Mouse (Mus musculus): ENCODE measurements at regions not wholly inside any gene's neighbourhood (a gene's known extent, or its start where the extent isn't known, plus 50 kb on each side); places are given as distances from the start of the nearest gene placed in this dataset. TPM values are rescaled to one million over a fixed set of nuclear protein-coding genes. Genes with fewer than 3 reads are reported as not detected.

DNA sequence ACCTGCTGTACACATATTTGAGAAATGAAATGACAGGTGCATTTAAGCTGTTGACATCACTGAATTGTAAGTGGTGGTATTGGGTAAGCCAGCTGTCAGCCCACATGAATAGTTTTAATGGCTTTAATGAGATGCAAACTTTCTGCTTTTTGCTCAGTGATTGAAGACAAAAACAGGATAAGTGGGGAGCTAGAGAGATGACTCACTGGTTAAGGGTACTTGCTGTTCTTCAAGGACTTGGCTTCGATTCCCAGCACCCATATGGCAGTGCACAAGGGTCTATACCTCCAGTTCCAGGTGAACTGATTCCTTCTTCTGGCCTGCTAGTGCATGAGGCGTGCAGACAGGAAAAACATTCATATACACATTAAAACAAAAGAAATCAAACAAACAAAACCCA, 162.7 kb upstream of the Pex5l start:
- H3K9me3 ChIP-seq (ENCODE audit: control insufficient read depth, low read length): no peaks in the 10 kb centered on the region
- H3K9ac ChIP-seq (ENCODE audit: low read length): no peak overlapping the region
- DNase-seq (ENCODE audit: low spot score) (no peak), ATAC-seq (ENCODE audit: low FRiP score, low TSS enrichment) (no peak)
- H3K27me3 ChIP-seq (ENCODE audit: control insufficient read depth, insufficient read depth, low read length): no peaks in the 10 kb centered on the region
- no peaks in the 10 kb centered on the region for H3K36me3 ChIP-seq (ENCODE audit: control insufficient read depth, insufficient read depth, low read length)
- TF ChIP-seq CTCF (IDR thresholded peaks at IDR 0.05; ENCODE audit: low read depth) (no peak), EP300 (optimal IDR thresholded peaks at IDR 0.05) (no peak)
- no peak overlapping the region for H3K4me2 ChIP-seq (replicated peaks; ENCODE audit: low read depth)
- 67% methylated on average over 2 of the region's 2 CpGs for WGBS
- H3K4me1 ChIP-seq (replicated peaks; ENCODE audit: control insufficient read depth, insufficient read depth): no peaks in the 10 kb centered on the region
- no peak overlapping the region for H3K27ac ChIP-seq (replicated peaks)
- H3K4me3 ChIP-seq (ENCODE audit: low read depth, low read length): no peak overlapping the region

DNA sequence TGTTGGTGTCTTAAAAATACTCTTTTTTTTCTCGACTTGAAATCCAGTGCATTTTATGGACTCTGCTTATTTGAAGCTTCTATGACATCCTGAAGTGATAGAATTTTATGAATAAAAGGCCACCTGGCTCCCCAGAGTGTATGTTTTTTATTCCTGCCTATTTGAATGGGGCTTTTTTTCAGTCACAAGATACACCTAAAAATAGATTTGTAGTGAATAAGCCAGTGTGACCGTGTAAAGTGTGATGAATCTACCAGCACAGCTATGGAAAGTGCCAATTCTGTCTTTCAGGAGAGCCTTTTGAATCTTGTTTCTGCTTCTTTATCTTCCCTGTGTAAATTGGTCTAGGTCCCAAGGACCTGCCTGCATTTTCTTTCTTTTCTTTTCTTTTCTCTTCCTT, 119.8 kb upstream of the Pex5l start:
- H3K4me1 ChIP-seq (replicated peaks; ENCODE audit: control insufficient read depth, insufficient read depth): no peaks in the 10 kb centered on the region
- H3K36me3 ChIP-seq (ENCODE audit: control insufficient read depth, insufficient read depth, low read length): no peaks in the 10 kb centered on the region
- TF ChIP-seq EP300 (optimal IDR thresholded peaks at IDR 0.05) (no peak), CTCF (IDR thresholded peaks at IDR 0.05; ENCODE audit: low read depth) (no peak)
- DNase-seq (ENCODE audit: low spot score) (no peak), ATAC-seq (ENCODE audit: low FRiP score, low TSS enrichment) (no peak)
- H3K27ac ChIP-seq (replicated peaks): no peak overlapping the region
- no peak overlapping the region for H3K4me3 ChIP-seq (ENCODE audit: low read depth, low read length)
- no peaks in the 10 kb centered on the region for H3K27me3 ChIP-seq (ENCODE audit: control insufficient read depth, insufficient read depth, low read length)
- no peak overlapping the region for H3K9ac ChIP-seq (ENCODE audit: low read length)
- WGBS: 51% methylated on average over 2 of the region's 2 CpGs
- H3K4me2 ChIP-seq (replicated peaks; ENCODE audit: low read depth): no peak overlapping the region
- H3K9me3 ChIP-seq (ENCODE audit: control insufficient read depth, low read length): no peaks in the 10 kb centered on the region

DNA sequence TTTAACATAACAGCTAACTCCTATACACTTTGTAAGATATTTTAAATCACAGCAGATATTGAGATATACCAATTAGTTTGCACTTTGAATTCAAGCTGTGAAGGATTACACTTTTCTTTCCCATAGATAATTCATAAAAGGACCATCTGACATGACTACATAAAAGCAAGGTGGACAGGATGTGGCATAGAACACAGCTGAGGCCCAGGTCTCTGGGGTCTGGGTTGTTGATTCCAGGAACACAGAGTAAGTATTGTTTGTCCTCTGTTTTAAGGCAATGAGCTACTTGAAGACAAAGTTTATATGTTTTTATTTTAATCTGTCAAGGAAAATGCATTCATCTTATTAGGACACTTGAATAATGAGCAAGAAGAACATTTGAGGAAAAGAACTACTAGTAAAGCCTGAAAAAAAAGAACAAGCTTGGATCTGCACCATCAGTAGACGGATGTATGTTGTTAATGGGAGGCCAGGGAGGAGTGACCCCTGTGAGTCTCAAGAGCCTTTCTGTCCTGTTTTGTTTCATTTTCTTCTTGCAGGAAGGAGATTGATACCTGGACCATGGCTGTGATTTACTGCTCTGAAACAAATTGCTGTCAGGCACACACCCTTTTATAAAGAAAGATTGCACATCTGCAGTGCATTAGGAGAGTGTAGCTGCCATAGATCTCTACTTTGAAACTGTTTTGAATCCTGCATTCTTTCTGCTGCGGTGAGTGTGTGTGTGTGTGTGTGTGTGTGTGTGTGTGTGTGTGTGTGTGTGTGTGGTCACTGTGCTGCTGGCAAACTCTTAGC, 76.4 kb upstream of the Pex5l start:
- Histone ChIP-seq H3K4me1 (replicated peaks; ENCODE audit: control insufficient read depth, insufficient read depth) (no peaks in the 10 kb centered on the region), H3K36me3 (ENCODE audit: control insufficient read depth, insufficient read depth, low read length) (no peaks in the 10 kb centered on the region), H3K9ac (ENCODE audit: low read length) (no peak overlapping the region), H3K9me3 (ENCODE audit: control insufficient read depth, low read length) (no peaks in the 10 kb centered on the region), H3K27me3 (ENCODE audit: control insufficient read depth, insufficient read depth, low read length) (no peaks in the 10 kb centered on the region), H3K4me3 (ENCODE audit: low read depth, low read length) (no peak overlapping the region), H3K4me2 (replicated peaks; ENCODE audit: low read depth) (no peak overlapping the region), H3K27ac (replicated peaks) (no peak overlapping the region)
- TF ChIP-seq EP300 (optimal IDR thresholded peaks at IDR 0.05) (no peak), CTCF (IDR thresholded peaks at IDR 0.05; ENCODE audit: low read depth) (no peak)
- DNase-seq (ENCODE audit: low spot score): no peak
- ATAC-seq (ENCODE audit: low FRiP score, low TSS enrichment): no peak
- 49% methylated on average over 2 of the region's 2 CpGs for WGBS

DNA sequence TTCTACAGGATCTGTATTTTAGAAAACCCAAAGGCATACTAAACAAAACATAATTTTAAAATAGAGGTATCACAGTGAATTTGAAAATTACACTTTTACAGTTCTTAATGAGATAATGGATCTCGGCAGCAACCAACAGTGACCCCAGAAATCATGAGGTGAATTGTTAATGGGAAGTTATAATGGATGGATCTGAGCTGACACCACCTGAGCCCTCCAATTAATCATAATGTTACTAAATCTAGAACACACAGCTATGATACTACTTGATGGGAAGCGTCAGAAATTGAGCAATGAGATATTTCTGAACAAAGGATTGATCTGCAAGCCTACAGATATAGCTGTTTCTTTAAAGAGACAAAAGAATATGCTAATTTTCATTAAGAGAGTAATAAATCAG, 75.2 kb upstream of the Pex5l start:
- no peak for DNase-seq (ENCODE audit: low spot score)
- H3K4me1 ChIP-seq (replicated peaks; ENCODE audit: control insufficient read depth, insufficient read depth): no peaks in the 10 kb centered on the region
- TF ChIP-seq CTCF (IDR thresholded peaks at IDR 0.05; ENCODE audit: low read depth): no peak
- no peak for TF ChIP-seq EP300 (optimal IDR thresholded peaks at IDR 0.05)
- H3K27me3 ChIP-seq (ENCODE audit: control insufficient read depth, insufficient read depth, low read length): no peaks in the 10 kb centered on the region
- ATAC-seq (ENCODE audit: low FRiP score, low TSS enrichment): no peak
- 57% methylated on average over 2 of the region's 2 CpGs for WGBS
- H3K9ac ChIP-seq (ENCODE audit: low read length): no peak overlapping the region
- H3K36me3 ChIP-seq (ENCODE audit: control insufficient read depth, insufficient read depth, low read length): no peaks in the 10 kb centered on the region
- H3K27ac ChIP-seq (replicated peaks): no peak overlapping the region
- no peak overlapping the region for H3K4me2 ChIP-seq (replicated peaks; ENCODE audit: low read depth)
- H3K4me3 ChIP-seq (ENCODE audit: low read depth, low read length): no peak overlapping the region
- H3K9me3 ChIP-seq (ENCODE audit: control insufficient read depth, low read length): no peaks in the 10 kb centered on the region

DNA sequence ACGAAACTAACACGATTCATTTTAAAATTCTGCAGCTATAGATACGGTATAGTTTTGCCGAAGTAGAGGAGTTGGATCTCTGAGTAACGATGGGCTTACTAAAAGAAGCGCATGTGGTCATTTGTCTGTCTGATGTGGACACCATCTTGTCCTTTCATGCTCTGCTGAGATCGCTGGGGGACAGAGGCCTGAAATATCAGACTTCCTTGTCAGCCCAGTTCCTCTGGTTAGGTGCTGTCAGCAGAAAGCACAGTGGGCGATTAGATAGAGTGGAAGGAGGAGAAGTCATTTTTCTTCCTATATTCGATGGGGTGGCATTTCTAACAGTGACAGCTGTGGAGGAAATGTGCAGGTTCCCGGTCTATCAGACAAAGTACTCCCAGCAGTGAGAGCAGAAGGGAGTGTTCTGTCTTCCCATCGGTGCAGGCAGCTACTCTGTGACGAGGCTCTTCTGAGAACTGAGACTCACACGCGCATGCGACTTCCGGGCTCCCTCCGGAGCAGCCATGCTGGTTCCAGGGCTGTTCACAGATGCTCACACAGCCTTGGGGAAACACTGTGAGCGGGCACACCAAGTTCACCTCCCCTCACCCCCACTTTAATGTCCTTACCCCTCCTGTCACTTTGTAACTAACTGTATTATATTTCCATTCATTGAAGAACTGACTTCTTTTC, 74.5 kb upstream of the Pex5l start:
- H3K27ac ChIP-seq (replicated peaks): no peak overlapping the region
- no peaks in the 10 kb centered on the region for H3K27me3 ChIP-seq (ENCODE audit: control insufficient read depth, insufficient read depth, low read length)
- H3K4me1 ChIP-seq (replicated peaks; ENCODE audit: control insufficient read depth, insufficient read depth): no peaks in the 10 kb centered on the region
- ATAC-seq (ENCODE audit: low FRiP score, low TSS enrichment) (no peak), DNase-seq (ENCODE audit: low spot score) (no peak)
- H3K9ac ChIP-seq (ENCODE audit: low read length): no peak overlapping the region
- H3K36me3 ChIP-seq (ENCODE audit: control insufficient read depth, insufficient read depth, low read length): no peaks in the 10 kb centered on the region
- H3K4me3 ChIP-seq (ENCODE audit: low read depth, low read length): no peak overlapping the region
- WGBS: 64% methylated on average over 18 of the region's 18 CpGs
- TF ChIP-seq CTCF (IDR thresholded peaks at IDR 0.05; ENCODE audit: low read depth) (no peak), EP300 (optimal IDR thresholded peaks at IDR 0.05) (no peak)
- H3K9me3 ChIP-seq (ENCODE audit: control insufficient read depth, low read length): no peaks in the 10 kb centered on the region
- H3K4me2 ChIP-seq (replicated peaks; ENCODE audit: low read depth): no peak overlapping the region

DNA sequence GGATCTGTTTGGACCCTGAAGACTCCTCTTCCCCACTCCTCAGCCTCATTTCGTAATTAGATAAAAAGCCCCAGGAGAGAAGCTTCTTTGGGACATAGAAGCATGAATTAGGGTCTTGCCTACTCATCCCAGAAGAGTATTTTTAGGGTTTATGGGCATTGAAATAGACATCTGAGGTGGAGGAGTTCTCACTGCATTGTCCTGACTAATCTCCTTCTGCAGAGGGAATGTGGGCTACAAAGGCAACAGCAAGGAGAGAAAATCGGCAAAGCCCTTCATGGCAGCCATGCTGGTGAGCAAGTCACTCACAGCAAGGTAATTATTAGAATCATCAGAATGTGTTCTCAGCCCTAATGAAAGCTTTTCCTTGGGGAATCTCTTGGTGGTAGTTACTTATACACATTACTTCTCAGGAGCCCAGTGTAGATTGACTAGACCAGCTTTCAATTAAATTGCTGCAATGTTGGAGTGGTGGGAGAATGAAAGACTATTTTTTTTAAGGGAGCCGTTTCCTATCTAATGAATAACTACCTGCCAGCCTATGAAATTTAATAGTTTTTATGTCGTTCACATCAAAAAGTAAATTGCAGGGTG, 68.3 kb upstream of the Pex5l start:
- H3K27me3 ChIP-seq (ENCODE audit: control insufficient read depth, insufficient read depth, low read length): no peaks in the 10 kb centered on the region
- TF ChIP-seq EP300 (optimal IDR thresholded peaks at IDR 0.05) (no peak), CTCF (IDR thresholded peaks at IDR 0.05; ENCODE audit: low read depth) (no peak)
- 76% methylated on average over 4 of the region's 4 CpGs for WGBS
- H3K9ac ChIP-seq (ENCODE audit: low read length): no peak overlapping the region
- H3K36me3 ChIP-seq (ENCODE audit: control insufficient read depth, insufficient read depth, low read length): no peaks in the 10 kb centered on the region
- H3K4me3 ChIP-seq (ENCODE audit: low read depth, low read length): no peak overlapping the region
- H3K4me1 ChIP-seq (replicated peaks; ENCODE audit: control insufficient read depth, insufficient read depth): no peaks in the 10 kb centered on the region
- H3K9me3 ChIP-seq (ENCODE audit: control insufficient read depth, low read length): no peaks in the 10 kb centered on the region
- H3K4me2 ChIP-seq (replicated peaks; ENCODE audit: low read depth): no peak overlapping the region
- ATAC-seq (ENCODE audit: low FRiP score, low TSS enrichment) (no peak), DNase-seq (ENCODE audit: low spot score) (no peak)
- H3K27ac ChIP-seq (replicated peaks): no peak overlapping the region

Small RNAs in the stretch of these regions (microRNA-seq; reads per million reads assigned to microRNA genes)
- gene Gm27974: not detected

Measured in stomach, postnatal 0 days (tissue).